Mouse (Mus musculus) intestine, embryonic 16.5 days (tissue): ENCODE measurements at regions not wholly inside any gene's neighbourhood (a gene's known extent, or its start where the extent isn't known, plus 50 kb on each side); places are given as distances from the start of the nearest gene placed in this dataset.

Experiments
- ATAC-seq: fragments of 200-750 bp; cut with Nextera tagmentation; 2 replicates; pipeline ENCODE4 v1.8.0; 2017; ENCODE audit warnings: moderate TSS enrichment, moderate library complexity
- H3K27ac ChIP-seq: fragments of 300-500 bp; sonication (generic); 2 replicates; pipeline ENCODE4 v1.5.1; 2014; ENCODE audit warnings: mild to moderate bottlenecking, low read length
- H3K27me3 ChIP-seq: fragments of 300-500 bp; sonication (generic); replicated peaks from 2 replicates; pipeline ENCODE4 v1.6.1; 2014; ENCODE audit warnings: low read length, control low read depth, mixed read lengths; ENCODE audit not compliant: control insufficient read depth, insufficient read depth
- H3K36me3 ChIP-seq: fragments of 300-500 bp; sonication (generic); 2 replicates; pipeline ENCODE4 v1.6.1; 2014; ENCODE audit warnings: low read length, control low read depth; ENCODE audit not compliant: control insufficient read depth, insufficient read depth
- H3K4me1 ChIP-seq: fragments of 300-500 bp; sonication (generic); 2 replicates; pipeline ENCODE4 v1.6.1; 2014; ENCODE audit warnings: low read length, control low read depth, mixed read lengths; ENCODE audit not compliant: control insufficient read depth, insufficient read depth
- H3K4me2 ChIP-seq: fragments of 300-500 bp; sonication (generic); 2 replicates; pipeline ENCODE4 v1.6.1; 2014; ENCODE audit warnings: low read depth, low read length, control low read depth
- H3K4me3 ChIP-seq: fragments of 300-500 bp; sonication (generic); 2 replicates; pipeline ENCODE4 v1.5.1; 2014; ENCODE audit warnings: mild to moderate bottlenecking, low read length
- H3K9ac ChIP-seq: fragments of 300-500 bp; sonication (generic); 2 replicates; pipeline ENCODE4 v1.6.1; 2014; ENCODE audit warnings: low read depth, low read length
- H3K9me3 ChIP-seq: fragments of 300-500 bp; sonication (generic); 2 replicates; pipeline ENCODE4 v1.6.1; 2016; ENCODE audit warnings: low read length, control low read depth; ENCODE audit not compliant: control insufficient read depth
- WGBS: fragments of 180-500 bp; shearing (Covaris S2); extraction: QIAGEN DNeasy Blood & Tissue Kit; methylation state at CpG from one replicate; pipeline ENCODE4 v1.1.7; 2014; 5-methylcytosine and 5-hydroxymethylcytosine counted together

- Histone ChIP-seq H3K36me3 (no peaks in the 10 kb centered on the region), H3K27me3 (no peaks in the 10 kb centered on the region), H3K9me3 (no peaks in the 10 kb centered on the region), H3K4me2 (no peak overlapping the region), H3K27ac (no peak overlapping the region), H3K4me3 (no peak overlapping the region), H3K9ac (no peak overlapping the region), H3K4me1 (no peaks in the 10 kb centered on the region)
- WGBS = 74% methylated on average over 4 of the region's 4 CpGs
- no peak for ATAC-seq
Observed at GRCm38 (mm10) chr16:77431345-77431744, 170.5 kb downstream of the Gm11146 start.

- Histone ChIP-seq H3K4me1 (0 out of 2 replicates have a peak, but pooled peaks cover 3% of the 10 kb centered on the region), H3K4me3 (no peak overlapping the region), H3K9ac (no peak overlapping the region), H3K4me2 (no peak overlapping the region), H3K9me3 (no peaks in the 10 kb centered on the region), H3K36me3 (no peaks in the 10 kb centered on the region), H3K27me3 (no peaks in the 10 kb centered on the region), H3K27ac (no peak overlapping the region)
- WGBS = 79% methylated on average over 12 of the region's 12 CpGs
- no peak for ATAC-seq
Observed at GRCm38 (mm10) chr16:77422385-77423363, 179.2 kb downstream of the Gm11146 start.

- H3K36me3 ChIP-seq = no peaks in the 10 kb centered on the region
- 0 out of 2 replicates have a peak, but pooled peaks cover 3% of the 10 kb centered on the region for H3K4me1 ChIP-seq
- no peak overlapping the region for H3K9ac ChIP-seq
- H3K4me3 ChIP-seq = no peak overlapping the region
- ATAC-seq = no peak
- H3K27me3 ChIP-seq = no peaks in the 10 kb centered on the region
- no peak overlapping the region for H3K27ac ChIP-seq
- H3K9me3 ChIP-seq = no peaks in the 10 kb centered on the region
- no peak overlapping the region for H3K4me2 ChIP-seq
- WGBS = 46% methylated on average over 10 of the region's 10 CpGs
Observed at GRCm38 (mm10) chr16:77421591-77422024, 180.3 kb downstream of the Gm11146 start.

GRCm38 (mm10) chr16:77421001-77421400, 180.9 kb downstream of the Gm11146 start:
- H3K27me3 ChIP-seq = no peaks in the 10 kb centered on the region
- no peak overlapping the region for H3K4me2 ChIP-seq
- H3K9ac ChIP-seq = no peak overlapping the region
- no peak overlapping the region for H3K27ac ChIP-seq
- 50% methylated on average over 6 of the region's 6 CpGs for WGBS
- no peak for ATAC-seq
- H3K4me1 ChIP-seq = 0 out of 2 replicates have a peak, but pooled peaks cover 3% of the 10 kb centered on the region
- H3K4me3 ChIP-seq = no peak overlapping the region
- H3K9me3 ChIP-seq = no peaks in the 10 kb centered on the region
- H3K36me3 ChIP-seq = no peaks in the 10 kb centered on the region

- Histone ChIP-seq H3K4me1 (0 out of 2 replicates have a peak, but pooled peaks cover 3% of the 10 kb centered on the region), H3K36me3 (no peaks in the 10 kb centered on the region), H3K9ac (no peak overlapping the region), H3K27me3 (no peaks in the 10 kb centered on the region), H3K4me3 (no peak overlapping the region), H3K27ac (no peak overlapping the region), H3K4me2 (no peak overlapping the region), H3K9me3 (no peaks in the 10 kb centered on the region)
- WGBS = 58% methylated on average over 8 of the region's 8 CpGs
- no peak for ATAC-seq
Observed at GRCm38 (mm10) chr16:77420136-77420860, 181.6 kb downstream of the Gm11146 start.

GRCm38 (mm10) chr16:77419116-77419735, 182.7 kb downstream of the Gm11146 start:
- Histone ChIP-seq H3K4me2 (no peak overlapping the region), H3K4me3 (no peak overlapping the region), H3K4me1 (0 out of 2 replicates have a peak, but pooled peaks cover 3% of the 10 kb centered on the region), H3K27me3 (no peaks in the 10 kb centered on the region), H3K9me3 (no peaks in the 10 kb centered on the region), H3K36me3 (no peaks in the 10 kb centered on the region), H3K9ac (no peak overlapping the region), H3K27ac (no peak overlapping the region)
- no peak for ATAC-seq
- 57% methylated on average over 4 of the region's 4 CpGs for WGBS

- Histone ChIP-seq H3K27ac (no peak overlapping the region), H3K9me3 (no peaks in the 10 kb centered on the region), H3K9ac (no peak overlapping the region), H3K4me2 (no peak overlapping the region), H3K27me3 (no peaks in the 10 kb centered on the region), H3K36me3 (no peaks in the 10 kb centered on the region), H3K4me1 (0 out of 2 replicates have a peak, but pooled peaks cover 3% of the 10 kb centered on the region), H3K4me3 (no peak overlapping the region)
- 87% methylated on average over 1 of the region's 1 CpGs for WGBS
- no peak for ATAC-seq
Observed at GRCm38 (mm10) chr16:77418486-77418885, 183.4 kb downstream of the Gm11146 start.

- 23% methylated on average over 3 of the region's 3 CpGs for WGBS
- H3K4me2 ChIP-seq = no peak overlapping the region
- no peaks in the 10 kb centered on the region for H3K36me3 ChIP-seq
- 0 out of 2 replicates have a peak, but pooled peaks cover 3% of the 10 kb centered on the region for H3K4me1 ChIP-seq
- no peak overlapping the region for H3K4me3 ChIP-seq
- no peaks in the 10 kb centered on the region for H3K27me3 ChIP-seq
- no peak overlapping the region for H3K9ac ChIP-seq
- H3K27ac ChIP-seq = no peak overlapping the region
- H3K9me3 ChIP-seq = no peaks in the 10 kb centered on the region
- ATAC-seq = no peak
Observed at GRCm38 (mm10) chr16:77417791-77418190, 184.1 kb downstream of the Gm11146 start.

GRCm38 (mm10) chr16:77414562-77414961, 187.3 kb downstream of the Gm11146 start:
- no peak overlapping the region for H3K27ac ChIP-seq
- no peak overlapping the region for H3K9ac ChIP-seq
- no peak overlapping the region for H3K4me3 ChIP-seq
- no peaks in the 10 kb centered on the region for H3K27me3 ChIP-seq
- WGBS = 28% methylated on average over 1 of the region's 1 CpGs
- ATAC-seq = no peak
- no peaks in the 10 kb centered on the region for H3K4me1 ChIP-seq
- no peaks in the 10 kb centered on the region for H3K36me3 ChIP-seq
- H3K4me2 ChIP-seq = no peak overlapping the region
- no peaks in the 10 kb centered on the region for H3K9me3 ChIP-seq
